Mouse (Mus musculus): ENCODE data around the gene Snrk.

Gene Snrk

DNA sequence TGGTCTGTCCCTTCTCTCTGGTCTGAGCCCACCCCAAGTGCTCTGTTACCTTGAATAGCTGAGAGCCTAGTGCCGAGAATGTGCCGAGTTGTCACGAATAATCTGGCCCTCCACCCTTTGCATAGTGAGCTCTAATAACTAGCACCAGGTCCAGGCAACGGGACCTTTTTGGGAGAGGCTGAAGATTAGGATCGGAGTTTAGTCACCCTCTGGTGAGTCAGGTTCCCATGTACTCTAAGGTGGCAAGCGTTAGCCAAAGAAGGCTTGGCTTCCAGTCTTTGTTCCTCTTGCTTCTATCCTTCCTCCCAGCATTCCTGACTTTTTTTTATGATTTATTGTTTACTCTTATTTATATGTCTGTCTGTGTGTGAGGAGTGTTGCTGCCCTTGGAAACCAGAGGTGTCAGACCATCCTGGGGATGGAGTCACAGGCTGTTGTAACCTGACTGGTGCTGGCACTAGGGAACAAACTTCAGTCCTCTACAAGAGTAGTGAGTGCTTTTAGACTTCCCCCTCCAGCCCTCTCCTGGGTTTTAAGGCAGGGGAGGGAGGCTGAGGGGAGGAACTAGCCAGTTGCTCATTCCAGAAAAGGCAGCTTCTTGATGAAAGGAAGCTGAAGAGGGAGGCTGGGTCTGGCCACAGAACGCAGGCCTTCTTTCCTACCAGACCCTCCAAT lies 9.2 kb upstream of the Snrk start:
- DNase-seq (ENCODE audit: low read depth, low spot score), result no peak

GRCm38 (mm10) chr9:122109553-122110225 lies 7.4 kb upstream of the Snrk start:
- DNase-seq (ENCODE audit: low read depth, low spot score), result no peak

DNA sequence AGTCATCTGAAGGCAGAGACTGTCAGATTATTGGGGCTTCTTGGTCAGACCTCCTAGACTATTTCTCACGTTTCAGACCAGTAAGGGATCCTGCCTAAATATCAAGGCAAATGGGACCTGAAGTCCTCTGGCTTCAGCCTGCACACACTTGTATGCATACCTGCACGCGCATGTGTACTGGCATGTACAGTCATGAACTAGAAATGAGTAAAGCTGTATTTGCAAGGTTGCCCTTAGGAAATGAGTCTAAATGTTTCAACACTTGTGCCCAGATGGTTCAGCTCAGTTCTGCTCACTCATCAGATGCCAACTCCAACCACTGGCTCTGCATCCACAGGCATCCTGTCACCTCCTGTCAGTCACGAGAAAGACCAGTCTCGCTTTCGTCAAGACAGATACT lies 6.6 kb upstream of the Snrk start:
- no peak for DNase-seq (ENCODE audit: low read depth, low spot score)

DNA sequence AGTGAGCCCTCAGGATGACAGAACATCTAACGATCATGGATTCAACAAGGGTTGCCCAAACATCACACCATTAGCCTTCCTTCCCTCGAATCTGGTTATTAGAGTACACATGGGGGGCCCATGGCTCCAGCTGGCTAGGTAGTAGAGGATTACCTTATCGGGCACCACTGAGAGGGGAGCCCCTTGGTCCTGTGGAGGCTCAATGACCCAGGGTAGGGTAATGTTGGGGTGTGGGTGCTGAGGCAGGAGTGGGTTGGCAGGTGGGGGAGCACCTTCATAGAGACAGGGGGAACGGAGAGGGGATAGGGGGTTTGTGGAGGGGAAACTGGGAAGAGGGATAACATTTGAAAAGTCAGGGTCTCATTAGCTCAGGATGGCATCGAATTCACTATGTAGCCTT lies 6.1 kb upstream of the Snrk start:
- no peak for DNase-seq (ENCODE audit: low read depth, low spot score)

- DNase-seq (ENCODE audit: low read depth, low spot score), result no peak
Measured at GRCm38 (mm10) chr9:122115552-122115951, 1.5 kb upstream of the Snrk start.

GRCm38 (mm10) chr9:122116359-122116758 lies 707 bp upstream of the Snrk start:
- no peak for DNase-seq (ENCODE audit: low read depth, low spot score)

GRCm38 (mm10) chr9:122117692-122118529 lies 845 bp downstream of the Snrk start:
- peak; percentile 9 for DNase-seq (ENCODE audit: low read depth, low spot score)

- DNase-seq (ENCODE audit: low read depth, low spot score), result peak; percentile 65
Measured at GRCm38 (mm10) chr9:122120089-122120488, 3.0 kb downstream of the Snrk start.

DNA sequence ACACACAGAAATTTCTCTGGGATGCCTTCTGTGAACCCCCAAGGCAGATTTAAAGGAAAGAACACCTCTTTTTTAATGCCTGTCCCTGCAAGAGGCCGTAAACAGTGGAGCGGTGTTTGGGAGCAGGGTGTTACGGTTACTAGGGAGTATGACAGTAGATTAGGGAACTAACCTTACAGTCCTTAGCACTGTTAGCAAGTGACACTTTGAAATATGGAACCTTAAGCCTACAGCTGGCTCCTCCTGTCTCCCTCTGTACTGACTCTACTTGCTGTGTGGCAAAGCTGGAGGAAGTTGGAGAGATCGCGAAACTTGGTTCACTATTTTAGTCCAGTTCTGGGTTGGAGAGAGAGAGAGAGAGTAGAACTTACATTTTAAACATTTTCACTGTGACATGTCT lies 5.0 kb downstream of the Snrk start:
- no peak for DNase-seq (ENCODE audit: low read depth, low spot score)

DNA sequence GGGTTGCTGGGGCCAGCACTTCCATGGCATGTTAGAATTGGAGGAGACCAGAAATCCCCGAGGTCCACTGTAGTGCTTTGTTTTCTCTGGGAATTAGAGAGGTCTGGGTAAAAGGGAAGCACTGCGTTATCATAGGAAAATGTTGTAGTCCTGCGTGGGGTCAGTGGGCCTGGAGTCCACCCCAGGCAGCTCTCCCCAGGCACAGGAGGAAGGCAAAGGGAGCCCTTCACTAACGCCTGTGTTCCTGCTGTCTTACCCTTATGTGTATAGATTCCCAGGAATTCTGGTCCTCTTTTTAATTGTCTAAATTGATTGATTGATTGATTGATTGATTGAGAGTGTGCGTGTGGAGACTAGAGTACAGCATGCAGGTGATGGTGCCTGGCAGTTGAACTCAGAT lies 6.1 kb downstream of the Snrk start:
- no peak for DNase-seq (ENCODE audit: low read depth, low spot score)

- DNase-seq (ENCODE audit: low read depth, low spot score), result no peak
Measured at GRCm38 (mm10) chr9:122125723-122126290, 8.7 kb downstream of the Snrk start.

- DNase-seq (ENCODE audit: low read depth, low spot score), result no peak
Measured at GRCm38 (mm10) chr9:122126790-122127189, 9.7 kb downstream of the Snrk start.

- DNase-seq (ENCODE audit: low read depth, low spot score), result no peak
Measured at GRCm38 (mm10) chr9:122127271-122127785, 10.3 kb downstream of the Snrk start.

GRCm38 (mm10) chr9:122128686-122129085 lies 11.6 kb downstream of the Snrk start:
- no peak for DNase-seq (ENCODE audit: low read depth, low spot score)

DNA sequence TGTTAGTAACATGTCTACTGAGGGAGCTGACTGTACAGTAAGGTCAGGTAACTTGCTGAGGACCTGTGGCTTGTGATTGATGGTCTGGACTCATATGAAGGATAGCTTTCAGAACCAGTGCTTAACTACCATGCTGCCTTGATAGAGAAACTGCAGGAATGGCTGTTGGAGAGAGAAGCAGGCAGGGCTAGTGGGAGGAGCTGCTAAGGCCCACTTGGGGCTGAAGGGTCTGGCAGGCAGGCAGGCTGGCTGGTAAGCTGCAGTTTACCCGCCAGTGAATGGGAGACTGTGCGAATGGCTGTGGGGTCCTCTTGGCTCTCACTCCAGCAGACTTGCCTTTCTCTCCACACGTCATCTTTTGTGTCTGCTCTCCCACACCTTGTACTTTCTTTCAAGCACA lies 13.6 kb downstream of the Snrk start:
- no peak for DNase-seq (ENCODE audit: low read depth, low spot score)

- no peak for DNase-seq (ENCODE audit: low read depth, low spot score)
Measured at GRCm38 (mm10) chr9:122132145-122132544, 15.1 kb downstream of the Snrk start.

DNA sequence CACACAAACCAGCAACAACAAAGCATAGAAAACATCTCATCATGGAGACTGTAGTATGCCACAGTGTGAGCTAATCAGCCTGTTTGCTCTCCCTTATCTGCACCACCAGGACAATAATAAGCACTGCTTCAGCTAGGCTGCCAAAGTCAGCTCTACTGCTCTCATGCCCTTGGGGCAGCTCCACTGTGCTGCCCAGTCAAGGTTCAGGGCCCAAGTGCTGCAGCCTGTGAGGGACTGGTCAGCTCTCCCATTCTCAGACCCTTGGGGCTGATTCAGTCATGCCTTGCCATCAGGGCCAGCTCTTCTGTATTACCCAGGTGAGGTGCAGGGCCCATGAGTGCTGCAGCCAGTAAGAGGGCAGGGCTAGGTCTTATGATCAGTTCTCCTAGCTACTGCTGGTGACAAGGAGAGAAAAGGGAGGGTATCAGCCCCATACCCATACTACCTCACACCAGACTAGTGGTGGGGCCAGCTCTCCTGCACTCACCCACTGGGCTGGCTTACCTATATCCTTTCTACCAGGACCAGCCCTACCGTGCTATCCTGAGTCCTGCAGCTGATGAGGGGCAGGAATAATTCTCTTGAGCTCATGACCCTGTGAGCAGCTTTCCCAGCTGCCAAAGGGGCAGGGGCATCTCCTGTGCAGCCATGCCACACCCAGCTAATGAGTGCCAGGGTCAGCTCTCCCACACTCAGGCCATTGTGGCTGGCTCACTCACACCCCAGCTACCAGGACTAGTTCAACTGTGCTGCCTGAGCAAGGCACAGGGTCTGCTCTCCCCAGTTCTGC lies 18.2 kb downstream of the Snrk start:
- DNase-seq (ENCODE audit: low read depth, low spot score), result no peak

DNA sequence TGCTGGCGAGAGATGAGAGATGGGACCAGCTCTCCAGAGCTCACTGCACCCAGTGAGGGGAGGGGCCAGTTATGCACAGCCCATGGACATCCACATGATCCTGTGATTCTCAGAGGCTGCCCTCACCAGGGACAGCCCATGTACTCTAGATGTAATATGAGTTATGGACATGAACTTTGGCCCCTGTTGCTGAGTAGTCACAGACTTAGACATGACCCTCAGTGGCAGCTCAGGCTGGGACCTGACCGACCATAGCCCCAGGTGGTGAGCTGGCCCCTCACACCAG lies 18.8 kb downstream of the Snrk start:
- no peak for DNase-seq (ENCODE audit: low read depth, low spot score)

- no peak for DNase-seq (ENCODE audit: low read depth, low spot score)
Measured at GRCm38 (mm10) chr9:122137960-122138359, 20.9 kb downstream of the Snrk start.

DNA sequence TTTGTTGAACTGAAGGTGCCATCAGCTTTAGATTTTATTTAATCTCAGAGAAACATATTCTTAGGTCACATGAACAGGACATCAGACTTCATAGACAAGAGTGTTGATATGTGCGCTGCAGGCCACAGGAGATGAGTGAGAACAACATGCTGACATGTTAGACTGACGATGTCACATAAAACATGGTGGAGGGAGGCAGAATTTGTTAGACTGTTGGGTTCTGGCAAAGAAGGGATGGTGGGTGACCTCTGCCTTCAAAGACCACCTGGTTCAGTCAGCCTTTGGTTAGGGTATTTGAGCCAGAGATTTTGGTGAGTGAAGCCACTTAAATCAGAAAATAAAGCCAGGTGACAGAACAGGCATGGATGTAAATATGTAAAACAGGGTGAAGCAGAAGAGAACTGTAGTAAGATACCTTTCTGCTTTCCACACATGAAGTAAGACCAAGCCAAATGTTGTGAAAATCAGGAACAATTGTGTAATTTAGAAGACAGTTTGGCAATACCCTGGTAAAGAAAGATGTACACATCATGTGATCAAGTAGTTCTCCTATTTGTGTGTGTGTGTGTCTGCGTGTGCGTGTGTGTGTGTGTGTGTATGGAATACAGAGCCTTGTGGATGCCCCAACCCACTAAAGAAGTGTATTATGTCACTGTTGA lies 21.4 kb downstream of the Snrk start:
- no peak for DNase-seq (ENCODE audit: low read depth, low spot score)

GRCm38 (mm10) chr9:122139236-122139635 lies 22.2 kb downstream of the Snrk start:
- no peak for DNase-seq (ENCODE audit: low read depth, low spot score)
